Mouse (Mus musculus) adrenal gland, adult 2 months (tissue): ENCODE results near the gene Arhgef38. TPM values are rescaled to one million over a fixed set of nuclear protein-coding genes. Genes with fewer than 3 reads are reported as not detected.

Experiments
- DNase-seq: peaks from one replicate; pipeline ENCODE4 v3.0.0; 2021
- polyA plus RNA-seq: library from polyadenylated mRNA; depleted of rRNA; stranded (reverse); fragments of >200 nt; gene quantifications from 2 replicates; pipeline ENCODE4 v1.2.3, GENCODE M21; 2012; rRNA removed
- total RNA-seq, 2 experiments: library from RNA; stranded (reverse); gene quantifications; 2 replicates each; pipeline ENCODE4 v1.2.3; 2021

Arhgef38 gene
- total and polyA plus RNA-seq, 3 experiments, result not detected

DNA sequence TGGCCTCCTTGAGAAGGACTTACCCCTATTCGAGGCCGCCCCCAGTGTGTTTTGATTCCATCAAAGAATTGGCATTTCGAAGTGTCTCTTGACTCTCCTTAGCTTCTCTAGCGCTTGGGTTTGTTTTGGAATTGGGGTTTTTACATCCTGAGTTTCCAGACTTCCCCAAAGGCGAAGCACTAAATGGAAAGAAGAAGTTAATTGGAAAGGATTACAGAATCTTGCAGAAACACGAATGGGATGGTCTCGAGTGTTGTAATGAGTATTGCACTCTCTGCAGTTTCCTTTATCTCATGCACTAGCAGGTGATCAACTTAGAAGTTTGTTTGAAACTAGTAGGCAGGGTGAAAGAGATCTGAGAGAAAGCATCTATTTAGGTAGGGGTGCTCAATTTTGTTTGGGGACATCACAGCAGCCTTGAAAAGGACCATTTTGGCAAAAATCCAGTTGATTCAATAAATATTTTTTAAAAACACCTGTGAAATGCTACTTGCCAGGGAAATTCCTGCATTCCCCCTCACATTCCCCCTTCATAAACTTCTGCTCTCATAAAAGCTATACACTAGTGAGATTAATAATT is 142.4 kb downstream of the Arhgef38 start:
- DNase-seq, result no peak

DNA sequence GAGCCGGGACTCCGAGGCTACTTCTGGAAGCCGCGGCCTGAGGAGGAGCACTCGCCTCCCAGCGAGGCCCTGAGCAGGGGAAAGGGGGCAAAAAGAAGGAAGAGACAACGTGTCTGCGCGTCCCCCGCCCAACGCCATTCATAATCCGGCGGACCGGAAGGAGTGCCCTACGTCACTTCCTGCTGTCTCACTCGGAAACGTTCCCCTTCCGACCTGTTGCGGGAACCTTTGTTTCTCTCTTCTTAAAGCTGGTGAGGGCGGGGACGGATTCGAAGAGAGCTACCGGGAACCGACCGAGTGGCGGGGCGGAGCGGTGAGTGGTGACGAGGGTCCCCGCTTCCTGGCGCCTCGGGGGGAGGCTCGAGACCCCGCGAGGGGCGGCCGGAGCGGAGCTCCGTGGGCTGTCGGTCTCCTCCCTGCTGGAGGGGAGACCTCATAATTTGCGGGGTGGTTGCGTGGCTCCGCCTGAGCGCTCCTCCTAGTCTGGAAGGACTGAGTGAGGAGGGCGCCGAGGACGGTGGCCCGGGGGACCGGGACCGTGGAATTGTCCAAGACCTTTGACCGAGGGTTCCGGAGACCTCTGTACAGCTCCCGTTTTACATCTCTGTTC is 143.0 kb downstream of the Arhgef38 start, which contains the start of the genes Ints12 and Gstcd:
Ints12 (plus strand) TSS at position 177 of the 610 bp plus-strand sequence.
Gstcd (minus strand) TSS at position 370 of the 610 bp plus-strand sequence.
- peak; percentile 92 for DNase-seq

GRCm38 (mm10) chr3:133091121-133091663 is 143.6 kb downstream of the Arhgef38 start:
- DNase-seq, result no peak

- DNase-seq, result no peak
Observed at GRCm38 (mm10) chr3:133090247-133091120, 144.3 kb downstream of the Arhgef38 start.

GRCm38 (mm10) chr3:133085858-133086257 is 148.9 kb downstream of the Arhgef38 start:
- no peak for DNase-seq

- no peak for DNase-seq
Observed at GRCm38 (mm10) chr3:133082736-133083135, 152.0 kb downstream of the Arhgef38 start.

DNA sequence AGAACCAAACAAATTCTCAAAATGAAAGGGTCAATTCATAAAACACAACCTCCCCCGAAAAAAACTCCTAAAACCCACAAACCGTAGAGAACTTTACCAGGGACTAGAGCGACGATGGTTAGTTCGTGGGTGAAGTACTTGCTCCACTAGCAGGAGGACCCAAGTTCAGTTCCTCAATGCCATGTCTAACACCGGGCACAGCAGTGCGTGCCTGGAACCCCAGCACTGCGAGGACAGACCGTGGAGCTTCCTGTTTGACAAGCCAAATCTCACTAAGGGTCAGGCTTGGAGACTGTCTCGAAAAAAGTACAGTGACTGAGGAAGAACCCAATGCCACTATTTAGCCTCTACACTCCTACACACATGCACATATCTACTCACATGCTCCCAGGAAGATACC is 159.2 kb downstream of the Arhgef38 start:
- no peak for DNase-seq

Other genes starting within 250 kb of the Arhgef38 start
- gene Ints12, start 143.1 kb downstream of the Arhgef38 start, total RNA-seq, result 10 to 100 TPM; 10.5 to 13.2 TPM
- gene Ints12, start 143.1 kb downstream of the Arhgef38 start, polyA plus RNA-seq, result 1.2 and 2.1 TPM in 2 replicates
- 10 to 100 TPM; 10.4 to 10.6 TPM for gene Gstcd, start 142.9 kb downstream of the Arhgef38 start, total RNA-seq
- gene Gstcd, start 142.9 kb downstream of the Arhgef38 start, polyA plus RNA-seq, result 3.0 and 3.8 TPM in 2 replicates
- gene Ppa2, start 75.2 kb upstream of the Arhgef38 start, total RNA-seq, result 10 to 100 TPM; 55.8 to 71.8 TPM
- gene Ppa2, start 75.2 kb upstream of the Arhgef38 start, polyA plus RNA-seq, result 204 and 213 TPM in 2 replicates